Mouse (Mus musculus) ovary, postnatal 14 days (tissue): Measurements from ENCODE around the gene Olfr866.

Experiments
- DNase-seq: peaks from one replicate; pipeline ENCODE4 v3.0.0; 2022; ENCODE audit warnings: low spot score

The Olfr866 gene

GRCm38 (mm10) chr9:20027935-20028334, at the start of gene Olfr866:
Olfr866 (minus strand) TSS chr9:20028035.
- no peak for DNase-seq

GRCm38 (mm10) chr9:20073523-20074177, 45.8 kb upstream of the Olfr866 start:
- no peak for DNase-seq

- no peak for DNase-seq
Measured at GRCm38 (mm10) chr9:20071291-20071690, 43.5 kb upstream of the Olfr866 start.

GRCm38 (mm10) chr9:20070236-20070635, 42.4 kb upstream of the Olfr866 start:
- no peak for DNase-seq

GRCm38 (mm10) chr9:20057462-20057861, 29.6 kb upstream of the Olfr866 start, which contains the start of gene Olfr867:
Olfr867 (minus strand) TSS chr9:20057562.
- no peak for DNase-seq

GRCm38 (mm10) chr9:20047964-20048363, 20.1 kb upstream of the Olfr866 start:
- no peak for DNase-seq
